Mouse (Mus musculus) left cerebral cortex, adult 8-10 months (tissue): ENCODE data around the gene Cdh23. TPM values are rescaled to one million over a fixed set of nuclear protein-coding genes. Genes with fewer than 3 reads are reported as not detected.

Source experiments
- DNase-seq, 2 experiments: peaks; one replicate each; pipeline ENCODE4 v3.0.0; 2022; ENCODE audit warnings: low spot score in 2 of 2
- total RNA-seq, 4 experiments: library from RNA; stranded (reverse); gene quantifications; 2 replicates each; pipeline ENCODE4 v1.2.4; 2022

The Cdh23 gene
- total RNA-seq, 4 experiments from 2014 or later, result 2.0 to 5.3 (median 4.2) TPM

- no peak for DNase-seq
Measured at GRCm38 (mm10) chr10:60346056-60346455, 350.2 kb downstream of the Cdh23 start.

GRCm38 (mm10) chr10:60344111-60344510 is 352.2 kb downstream of the Cdh23 start:
- no peak for DNase-seq

- DNase-seq, result no peak
Measured at GRCm38 (mm10) chr10:60341528-60341927, 354.8 kb downstream of the Cdh23 start.

- DNase-seq, result no peak
Measured at GRCm38 (mm10) chr10:60335021-60335420, 361.3 kb downstream of the Cdh23 start.

- DNase-seq, result no peak
Measured at GRCm38 (mm10) chr10:60334583-60334982, 361.7 kb downstream of the Cdh23 start.

GRCm38 (mm10) chr10:60328963-60329650 is 367.2 kb downstream of the Cdh23 start:
- no peak for DNase-seq

GRCm38 (mm10) chr10:60316166-60316565 is 380.1 kb downstream of the Cdh23 start:
- no peak for DNase-seq

- DNase-seq, result no peak
Measured at GRCm38 (mm10) chr10:60313606-60314005, 382.7 kb downstream of the Cdh23 start.

- DNase-seq, result no peak
Measured at GRCm38 (mm10) chr10:60310629-60311028, 385.7 kb downstream of the Cdh23 start.

- DNase-seq, result no peak
Measured at GRCm38 (mm10) chr10:60304854-60305628, 391.2 kb downstream of the Cdh23 start.

- no peak for DNase-seq
Measured at GRCm38 (mm10) chr10:60303419-60303818, 392.9 kb downstream of the Cdh23 start.

GRCm38 (mm10) chr10:60299636-60300035 is 396.7 kb downstream of the Cdh23 start:
- DNase-seq, result no peak

GRCm38 (mm10) chr10:60296027-60296426 is 400.3 kb downstream of the Cdh23 start:
- DNase-seq, result no peak

GRCm38 (mm10) chr10:60295356-60295755 is 400.9 kb downstream of the Cdh23 start:
- no peak for DNase-seq

- DNase-seq, result no peak
Measured at GRCm38 (mm10) chr10:60294621-60295020, 401.7 kb downstream of the Cdh23 start.

GRCm38 (mm10) chr10:60292209-60292608 is 404.1 kb downstream of the Cdh23 start:
- DNase-seq, result no peak

- DNase-seq, result no peak
Measured at GRCm38 (mm10) chr10:60290739-60291110, 405.6 kb downstream of the Cdh23 start.

- DNase-seq, result no peak
Measured at GRCm38 (mm10) chr10:60290026-60290738, 406.1 kb downstream of the Cdh23 start.

- DNase-seq, result no peak
Measured at GRCm38 (mm10) chr10:60289216-60289615, 407.1 kb downstream of the Cdh23 start.

GRCm38 (mm10) chr10:60287726-60288125 is 408.6 kb downstream of the Cdh23 start:
- DNase-seq, result no peak

GRCm38 (mm10) chr10:60287161-60287560 is 409.1 kb downstream of the Cdh23 start:
- no peak for DNase-seq

GRCm38 (mm10) chr10:60286546-60286945 is 409.7 kb downstream of the Cdh23 start:
- DNase-seq, result no peak
